Mouse (Mus musculus) ovary, adult 2 months (tissue): ENCODE data around the gene Fth1. TPM values are rescaled to one million over a fixed set of nuclear protein-coding genes. Genes with fewer than 3 reads are reported as not detected.

Experiments
- polyA plus RNA-seq: library from polyadenylated mRNA; depleted of rRNA; stranded (reverse); fragments of >200 nt; gene quantifications from 2 replicates; pipeline ENCODE4 v1.2.3, GENCODE M21; 2012; rRNA removed

Gene Fth1
- polyA plus RNA-seq = 4,857 and 8,105 TPM in 2 replicates

DNA sequence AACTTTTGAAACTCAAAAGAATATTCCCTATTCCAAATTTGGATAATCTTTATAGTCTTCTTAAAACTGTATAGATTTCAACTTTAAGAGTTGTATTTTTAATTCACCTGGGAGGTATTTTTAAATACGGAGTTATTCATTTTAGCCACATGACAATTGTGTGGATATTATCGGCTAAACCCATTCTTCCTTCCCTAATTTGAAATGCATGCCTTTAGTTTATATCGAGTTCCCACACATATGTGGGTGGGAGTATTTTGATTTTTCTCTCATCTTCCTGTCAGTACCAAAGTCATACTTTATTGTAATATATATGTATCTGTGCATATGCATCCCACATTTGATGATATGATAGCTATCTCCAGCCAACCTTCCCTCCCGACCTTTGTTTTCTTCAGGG lies at the start of gene Fth1:
Gene Fth1, plus strand, starts transcription at position 341 of the 400 bp plus-strand sequence.

GRCm38 (mm10) chr19:10001206-10001969 lies 21.0 kb downstream of the Fth1 start, which contains the start of the genes Best1 and Rab3il1:
Gene Best1 (minus strand): TSS chr19:10001633.
Gene Rab3il1 (plus strand): TSS chr19:10001669.

Other genes with a start within 250 kb of the Fth1 start
- gene Scgb2a2, start 133.0 kb upstream of the Fth1 start, polyA plus RNA-seq = not detected in 2 replicates
- 15.4 and 17.4 TPM in 2 replicates for gene Incenp, start 81.0 kb upstream of the Fth1 start, polyA plus RNA-seq
- gene Best1, start 21.0 kb downstream of the Fth1 start, polyA plus RNA-seq = 1.5 and 2.1 TPM in 2 replicates
- gene Rab3il1, start 21.1 kb downstream of the Fth1 start, polyA plus RNA-seq = 32.2 and 35.6 TPM in 2 replicates
- 88.2 and 106 TPM in 2 replicates for gene Fads3, start 61.0 kb downstream of the Fth1 start, polyA plus RNA-seq
- gene Fads2, start 121.1 kb downstream of the Fth1 start, polyA plus RNA-seq = 233 and 251 TPM in 2 replicates
- 63.3 and 95.1 TPM in 2 replicates for gene Fads1, start 202.3 kb downstream of the Fth1 start, polyA plus RNA-seq
- 97.0 and 107 TPM in 2 replicates for gene Tmem258, start 223.4 kb downstream of the Fth1 start, polyA plus RNA-seq
- 18.0 and 24.8 TPM in 2 replicates for gene Fen1, start 223.6 kb downstream of the Fth1 start, polyA plus RNA-seq